Mouse (Mus musculus): Measurements from ENCODE around the gene Adgrl3.

Gene Adgrl3

DNA sequence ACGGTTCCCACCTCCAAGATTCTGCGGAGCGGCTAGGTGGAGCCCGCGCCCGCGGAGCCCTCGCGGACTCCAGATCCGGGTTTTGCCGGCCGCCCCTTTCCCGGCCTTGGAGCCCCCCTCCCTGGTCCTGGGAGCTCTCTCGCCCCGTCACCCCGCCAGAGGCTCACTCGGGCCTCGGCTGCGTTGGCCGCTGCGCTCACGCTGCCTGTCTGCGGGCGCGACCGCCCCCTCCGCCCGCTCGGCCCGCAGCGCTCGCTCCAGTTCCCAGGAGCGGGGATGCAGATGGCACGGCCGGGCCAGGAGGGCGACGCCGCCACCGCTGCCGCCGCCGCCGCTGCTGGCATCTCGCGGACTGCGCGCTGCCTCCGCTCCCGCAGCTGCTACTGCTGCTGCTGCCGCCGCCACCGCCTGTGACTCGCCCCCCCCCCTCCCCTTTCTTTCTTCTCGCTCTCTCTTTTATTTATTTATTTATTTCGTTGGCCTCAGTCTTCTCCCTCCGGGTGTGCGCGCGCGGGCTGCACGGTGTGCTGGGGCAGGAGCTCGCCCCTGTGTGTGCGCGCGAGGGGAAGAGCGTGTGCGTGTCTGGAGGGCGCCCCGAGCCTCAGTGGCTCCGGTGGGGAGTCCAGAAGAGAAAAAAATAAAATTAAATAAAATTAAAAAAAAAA lies at the start of gene Adgrl3:
Gene Adgrl3, plus strand, starts transcription at position 549 of the 665 bp plus-strand sequence.
- DNase-seq (ENCODE audit: low read depth, low spot score), result no peak

DNA sequence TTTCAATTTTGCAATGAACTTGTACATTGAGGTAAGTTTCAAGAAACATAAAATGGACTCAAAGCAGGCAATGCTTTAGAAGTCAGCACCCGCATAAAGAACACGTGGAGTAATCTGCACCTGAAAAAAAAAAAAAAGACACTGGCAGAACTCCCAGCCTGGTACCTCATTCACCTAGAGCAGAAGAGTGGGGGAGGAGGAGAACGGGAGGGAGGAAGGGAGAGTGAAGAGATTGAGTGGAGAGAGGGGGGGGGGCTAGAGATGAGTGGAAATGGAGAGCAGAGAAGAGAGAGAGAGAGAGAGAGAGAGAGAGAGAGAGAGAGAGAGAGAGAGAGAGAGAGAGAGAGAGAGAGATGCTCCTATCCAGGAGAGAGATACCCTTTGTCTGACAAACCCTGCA lies 772 bp upstream of the Adgrl3 start:
- DNase-seq (ENCODE audit: low read depth, low spot score), result no peak

DNA sequence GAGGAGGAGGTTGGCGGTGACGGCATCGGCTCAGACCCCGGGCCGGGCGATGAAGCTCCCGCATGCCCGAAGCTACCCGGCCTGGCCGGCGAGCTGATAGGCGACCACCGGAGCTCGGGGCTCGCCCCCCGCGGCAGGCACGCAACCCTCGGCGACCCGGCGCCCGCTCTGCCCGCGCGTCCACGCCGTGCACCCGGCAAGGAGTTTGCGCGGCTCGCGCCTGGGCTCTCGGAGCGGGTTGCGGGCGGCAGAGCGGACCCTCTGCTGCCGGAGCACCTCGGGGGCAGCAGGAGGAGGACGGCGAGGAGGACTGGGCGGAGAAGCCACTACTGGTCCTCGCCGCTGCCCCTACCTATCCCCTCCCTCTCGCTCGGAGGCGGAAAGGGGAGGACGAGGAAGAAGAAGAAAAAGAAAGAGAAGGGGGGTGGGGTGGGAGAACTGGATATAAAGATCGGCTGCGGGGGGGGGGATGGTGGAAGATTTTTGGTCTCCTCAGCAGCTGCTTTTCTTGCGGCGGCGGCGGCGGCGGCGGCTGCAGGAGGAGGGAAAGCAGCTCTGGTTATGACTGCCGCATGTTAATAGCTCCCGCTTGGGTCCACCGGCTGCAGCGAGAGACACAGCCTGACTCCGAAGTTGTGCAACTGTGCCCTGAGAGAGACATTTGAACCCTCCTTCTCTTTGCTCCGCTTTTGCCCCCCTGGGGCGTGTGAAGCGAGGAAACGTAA lies 505 bp downstream of the Adgrl3 start:
- no peak for DNase-seq (ENCODE audit: low read depth, low spot score)

DNA sequence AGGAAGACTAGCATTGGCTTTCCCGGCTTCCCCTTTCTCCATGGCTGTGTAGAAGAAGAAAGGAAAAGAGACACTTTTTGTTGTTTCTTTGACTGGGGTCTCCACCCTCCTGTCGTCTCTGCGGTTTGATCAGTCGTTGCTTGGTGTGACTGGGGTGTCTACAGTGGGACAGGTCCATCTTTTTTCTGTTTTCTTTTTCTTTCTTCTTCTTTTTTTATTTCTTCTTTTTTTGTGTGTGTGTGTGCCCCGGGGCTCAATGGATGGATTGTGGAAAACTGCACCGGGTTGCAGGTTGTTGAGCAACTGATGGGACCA lies 1.0 kb downstream of the Adgrl3 start:
- no peak for DNase-seq (ENCODE audit: low read depth, low spot score)

DNA sequence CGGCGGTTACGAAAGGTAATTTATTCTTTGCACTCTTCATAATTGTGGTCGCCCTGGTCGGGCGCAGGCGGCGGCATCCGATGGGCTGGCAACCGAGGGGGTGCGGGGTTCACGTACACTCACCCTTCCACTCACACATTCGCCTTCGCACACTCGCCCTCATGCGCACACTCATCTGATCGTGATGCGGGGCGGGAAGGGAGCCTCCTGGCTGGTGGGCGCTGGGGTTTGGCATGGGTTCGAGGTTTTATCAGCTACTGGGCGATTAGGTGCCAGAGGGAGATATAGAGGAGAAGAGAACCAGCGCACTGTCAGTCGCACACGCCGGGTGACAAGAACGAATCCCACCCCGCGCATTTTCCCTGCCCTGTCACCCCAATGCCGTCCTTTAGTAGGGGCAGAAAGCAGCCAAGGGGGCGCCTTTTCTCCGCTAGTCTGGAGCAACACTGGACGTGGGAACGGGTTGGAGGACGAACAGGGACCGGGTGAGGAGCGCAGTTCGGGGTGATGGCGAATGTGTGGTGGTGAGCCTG lies 1.5 kb downstream of the Adgrl3 start:
- DNase-seq (ENCODE audit: low read depth, low spot score), result no peak

DNA sequence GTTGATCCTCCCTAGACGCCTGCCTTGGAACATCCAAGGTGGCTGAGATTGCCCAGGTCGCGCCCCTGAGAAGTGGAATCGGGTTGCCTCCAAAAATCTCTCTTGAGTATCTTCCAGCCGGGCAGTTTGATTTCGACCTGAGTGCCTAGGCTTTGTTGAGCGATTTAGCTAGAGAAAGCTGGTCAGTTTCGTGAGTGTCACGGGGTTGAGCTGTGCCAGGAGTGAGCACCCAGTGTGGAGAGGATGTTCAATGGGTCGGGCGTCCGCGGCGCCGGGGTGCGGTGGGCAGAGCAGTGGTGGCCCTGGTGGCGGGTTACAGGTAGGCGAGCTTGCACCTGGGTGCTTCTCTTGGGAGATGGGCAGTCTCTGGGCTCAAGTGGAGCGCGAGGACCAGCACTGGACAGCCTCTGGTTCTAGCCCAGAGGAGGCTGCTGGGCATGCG lies 1.9 kb downstream of the Adgrl3 start:
- no peak for DNase-seq (ENCODE audit: low read depth, low spot score)

DNA sequence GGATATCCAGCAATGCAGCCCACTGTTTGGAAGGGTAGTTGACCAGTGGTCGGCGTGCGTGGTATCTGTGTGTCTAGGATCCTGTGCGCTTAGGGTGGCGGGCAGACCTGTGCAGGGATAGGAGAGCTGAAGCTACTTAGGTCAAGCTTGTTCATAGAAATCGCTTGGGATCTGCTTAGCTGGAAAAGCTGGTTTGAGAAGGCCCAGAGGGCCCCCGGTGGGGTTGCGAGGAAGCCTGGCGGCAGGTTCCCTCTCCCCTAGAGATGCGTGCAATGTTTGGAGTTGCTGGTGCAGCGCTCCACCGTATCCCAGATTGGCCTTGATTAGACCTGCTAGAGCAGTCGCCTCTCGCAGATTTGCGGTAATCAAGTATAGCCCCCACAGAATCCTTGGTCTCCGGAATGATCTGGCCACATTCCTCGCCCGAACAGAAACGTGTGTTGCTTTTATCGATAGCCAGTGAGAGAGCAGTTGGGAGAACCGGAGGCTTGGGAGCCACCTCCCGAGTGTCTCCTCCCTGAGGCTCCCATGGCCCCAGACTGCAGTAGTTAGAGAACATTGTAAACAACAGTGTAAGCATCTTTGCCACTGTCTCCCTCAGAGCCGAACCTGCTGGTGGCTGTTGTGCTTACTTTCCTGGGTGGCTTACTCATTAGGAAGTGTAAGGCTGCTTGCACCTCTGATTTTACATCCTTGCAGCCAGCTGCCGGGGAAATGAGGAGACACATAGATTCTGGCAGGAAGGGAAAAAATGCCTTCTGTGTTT lies 2.6 kb downstream of the Adgrl3 start:
- DNase-seq (ENCODE audit: low read depth, low spot score), result no peak

DNA sequence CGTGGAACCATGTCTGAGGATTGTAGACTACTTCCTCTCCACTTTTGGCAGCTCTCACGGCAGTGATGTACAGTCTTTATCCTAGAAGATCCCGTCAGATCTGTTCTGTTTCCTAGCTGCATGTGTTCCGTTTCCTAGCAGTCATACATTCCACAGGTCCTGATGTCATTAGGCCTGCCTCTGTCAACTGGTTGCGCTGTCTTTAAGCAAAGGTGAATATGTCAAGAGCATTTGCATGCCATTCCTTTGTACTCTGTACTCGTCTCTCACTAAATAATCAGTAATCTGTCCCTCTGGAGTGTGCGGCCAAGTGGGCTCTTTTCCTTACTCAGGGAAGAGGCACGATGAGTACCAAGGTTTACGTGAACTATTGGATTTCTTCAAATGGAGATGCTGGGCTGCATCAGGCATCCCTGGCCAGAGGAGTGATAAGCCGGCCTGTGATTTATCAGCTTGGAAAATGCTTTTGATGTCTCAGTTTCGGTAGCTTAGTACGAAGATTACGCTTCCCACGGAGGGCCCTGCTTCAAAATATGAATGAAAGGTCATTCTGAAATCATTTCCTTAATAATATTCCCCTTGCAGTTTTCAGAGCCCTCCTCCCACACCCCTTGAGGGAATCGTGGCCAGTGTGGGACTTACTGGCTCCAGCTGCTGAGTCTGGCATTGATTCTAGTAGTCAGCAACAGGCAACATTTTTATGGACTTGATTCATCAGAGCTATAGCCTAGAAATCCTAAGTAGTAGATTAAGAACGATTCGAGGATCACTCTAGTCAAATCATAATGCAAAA lies 4.2 kb downstream of the Adgrl3 start:
- no peak for DNase-seq (ENCODE audit: low read depth, low spot score)

DNA sequence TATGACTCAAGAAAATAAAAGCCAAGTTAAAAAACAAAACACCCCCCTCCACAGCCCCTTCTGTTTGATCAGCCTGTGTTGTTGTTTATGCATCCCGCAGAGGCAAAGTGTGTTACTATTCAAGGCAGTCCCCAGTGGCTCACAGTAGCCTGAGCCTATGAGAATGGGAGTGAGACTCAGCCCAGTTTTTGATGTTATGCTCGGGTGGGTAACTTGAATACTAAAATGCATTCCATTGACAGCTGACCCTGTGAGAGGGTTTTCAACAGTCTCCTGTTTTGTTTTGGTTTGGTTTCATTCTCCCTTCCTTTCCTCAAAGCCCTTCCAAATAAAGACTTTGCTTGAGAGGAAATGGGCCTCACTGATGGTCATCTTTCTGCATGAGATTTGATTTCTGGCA lies 8.9 kb downstream of the Adgrl3 start:
- DNase-seq (ENCODE audit: low read depth, low spot score), result no peak

DNA sequence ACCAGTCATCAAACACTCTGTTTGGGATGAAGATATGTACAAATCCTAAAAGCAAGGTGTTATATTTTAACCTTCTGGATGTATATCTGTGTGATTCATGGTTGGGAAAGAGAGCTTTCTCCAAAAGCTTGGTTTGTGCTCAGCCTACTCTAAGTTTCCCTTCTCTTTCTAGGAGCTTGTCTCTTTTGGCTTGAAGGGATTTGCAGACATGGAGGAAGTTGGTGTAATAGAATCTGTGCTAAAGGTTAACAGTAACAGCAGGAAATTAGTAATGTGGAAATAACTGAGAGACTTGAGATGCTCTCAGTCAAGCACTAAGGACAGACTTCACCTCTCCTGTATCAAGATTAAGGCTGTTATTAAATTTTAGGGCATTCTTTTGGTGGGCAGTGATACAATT lies 17.2 kb downstream of the Adgrl3 start:
- DNase-seq (ENCODE audit: low read depth, low spot score), result no peak

DNA sequence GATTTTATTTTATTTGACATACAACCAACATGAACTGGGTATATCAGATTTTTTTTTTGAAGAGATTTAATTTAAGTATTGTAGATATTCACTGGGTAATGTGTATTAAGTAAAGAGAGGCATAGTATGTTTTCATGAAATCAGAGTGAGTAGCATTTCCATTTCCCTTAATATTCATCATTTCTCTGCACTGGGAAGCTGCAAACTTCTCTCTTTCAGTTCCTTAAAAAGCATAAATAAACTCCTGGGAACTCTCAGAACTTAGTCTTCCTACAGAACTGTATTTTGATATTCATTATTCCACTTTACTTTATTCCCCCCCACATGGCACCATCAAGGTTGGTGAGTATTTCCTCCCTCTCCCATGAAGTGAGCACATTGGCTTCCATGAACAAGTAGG lies 23.9 kb downstream of the Adgrl3 start:
- no peak for DNase-seq (ENCODE audit: low read depth, low spot score)

DNA sequence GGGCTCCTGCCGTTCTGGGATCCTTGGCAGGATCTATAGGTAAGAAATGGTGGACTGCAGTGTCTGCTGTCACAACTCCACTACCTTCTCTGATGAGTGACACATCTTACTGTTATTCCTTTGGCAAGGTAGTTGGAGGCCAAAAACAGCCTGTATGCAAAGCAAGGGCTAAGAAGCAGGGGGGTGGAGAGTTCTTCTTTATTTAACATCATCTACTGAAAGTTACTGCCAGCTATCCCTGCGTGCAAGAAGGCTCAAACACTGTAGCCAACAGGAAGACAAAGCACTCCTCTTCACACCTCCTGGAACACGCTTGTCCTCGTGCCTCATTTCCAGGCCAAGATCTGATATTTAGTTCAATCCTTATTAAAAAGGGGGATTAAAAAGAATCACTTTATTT lies 26.2 kb downstream of the Adgrl3 start:
- DNase-seq (ENCODE audit: low read depth, low spot score), result no peak

DNA sequence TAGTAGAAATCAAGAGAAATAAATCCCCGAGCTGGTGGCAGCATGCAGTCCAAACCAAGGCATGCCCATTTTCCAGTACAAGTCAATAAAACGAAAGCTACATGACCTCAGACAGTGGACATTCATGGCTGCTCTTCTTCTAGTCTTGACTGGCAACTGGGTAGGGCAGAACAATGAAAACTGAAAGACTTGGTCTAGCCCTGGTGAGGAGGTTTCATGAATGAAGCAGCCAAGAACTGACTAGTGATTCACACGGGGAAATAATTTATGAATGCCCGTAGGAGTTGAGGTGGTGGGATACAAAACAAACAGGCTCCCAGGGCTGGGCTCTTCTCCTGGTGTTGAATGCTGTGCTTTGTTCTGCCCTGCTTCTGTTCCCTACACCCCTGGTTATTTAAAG lies 34.7 kb downstream of the Adgrl3 start:
- DNase-seq (ENCODE audit: low read depth, low spot score), result peak; percentile 68

DNA sequence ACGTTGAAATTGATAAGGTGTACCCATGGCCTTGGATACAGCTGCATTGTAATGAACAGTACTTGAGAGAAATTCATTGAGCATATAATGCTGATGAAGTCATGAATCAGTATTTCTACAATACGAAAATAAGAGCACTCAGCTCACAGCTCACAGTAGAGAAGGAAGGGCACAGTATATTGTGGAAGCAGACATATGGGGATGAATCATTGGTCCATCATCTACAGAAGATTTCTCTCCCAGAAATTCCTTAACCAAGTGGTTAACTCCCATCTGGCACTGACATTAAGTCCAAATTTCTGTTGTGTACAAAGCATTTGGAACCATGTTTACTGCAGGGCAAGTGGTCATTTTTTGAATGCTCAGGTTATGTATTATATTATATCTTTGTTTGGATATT lies 35.3 kb downstream of the Adgrl3 start:
- DNase-seq (ENCODE audit: low read depth, low spot score), result peak; percentile 77

DNA sequence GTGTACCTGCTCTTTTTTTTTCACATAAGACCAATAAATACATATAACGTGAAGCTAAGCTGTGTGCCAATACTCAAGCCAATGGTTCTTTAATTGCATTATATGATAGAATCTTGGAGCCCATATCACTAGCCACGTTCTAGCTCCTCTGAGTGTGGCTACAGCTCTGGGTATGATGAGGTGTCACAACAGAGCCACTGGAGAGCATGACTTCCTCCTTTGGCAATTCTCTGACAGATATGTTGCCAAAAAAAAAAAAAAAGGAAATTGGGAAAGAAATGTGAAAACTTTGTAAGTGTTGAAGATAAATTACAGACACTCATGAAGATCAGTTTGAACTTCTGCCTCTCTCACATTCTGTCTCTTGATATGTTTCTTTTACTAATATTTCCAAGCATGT lies 38.2 kb downstream of the Adgrl3 start:
- DNase-seq (ENCODE audit: low read depth, low spot score), result no peak

DNA sequence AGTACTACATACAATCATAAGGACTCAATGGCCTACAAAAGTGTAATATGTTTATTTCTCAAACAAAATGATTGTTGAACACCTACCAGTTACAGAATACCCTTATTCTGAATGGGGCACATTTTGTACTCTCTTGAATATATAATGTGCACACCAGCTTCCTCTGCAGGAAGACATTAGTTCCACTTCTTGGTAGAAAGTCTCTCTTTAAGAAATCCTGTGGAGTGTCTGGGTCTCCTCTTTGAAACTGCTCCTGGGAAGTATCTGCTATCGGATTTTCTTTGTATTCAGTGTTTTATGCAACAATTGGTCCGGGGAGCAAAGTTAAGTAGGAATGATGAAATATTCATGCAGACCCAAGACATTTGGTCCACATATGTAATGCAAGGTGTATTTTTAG lies 41.0 kb downstream of the Adgrl3 start:
- no peak for DNase-seq (ENCODE audit: low read depth, low spot score)

DNA sequence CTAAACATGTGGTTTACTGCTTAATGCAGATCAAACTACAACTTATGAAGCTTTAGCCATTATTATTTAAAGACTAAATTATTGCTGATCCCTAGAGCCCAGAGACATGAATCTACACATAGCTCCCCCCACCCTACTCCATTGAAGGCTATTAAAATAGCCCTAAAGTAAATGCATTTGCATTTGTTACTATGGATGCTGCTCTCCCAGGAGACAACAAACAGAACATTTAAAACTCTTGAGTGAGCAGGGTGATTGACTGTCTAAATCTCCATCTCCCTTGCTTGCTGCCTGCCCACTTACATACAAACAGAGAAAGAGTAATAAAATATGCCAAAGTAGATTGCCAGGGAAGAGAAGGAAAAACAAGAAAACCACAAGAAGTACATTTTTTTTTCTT lies 41.4 kb downstream of the Adgrl3 start:
- DNase-seq (ENCODE audit: low read depth, low spot score), result no peak

DNA sequence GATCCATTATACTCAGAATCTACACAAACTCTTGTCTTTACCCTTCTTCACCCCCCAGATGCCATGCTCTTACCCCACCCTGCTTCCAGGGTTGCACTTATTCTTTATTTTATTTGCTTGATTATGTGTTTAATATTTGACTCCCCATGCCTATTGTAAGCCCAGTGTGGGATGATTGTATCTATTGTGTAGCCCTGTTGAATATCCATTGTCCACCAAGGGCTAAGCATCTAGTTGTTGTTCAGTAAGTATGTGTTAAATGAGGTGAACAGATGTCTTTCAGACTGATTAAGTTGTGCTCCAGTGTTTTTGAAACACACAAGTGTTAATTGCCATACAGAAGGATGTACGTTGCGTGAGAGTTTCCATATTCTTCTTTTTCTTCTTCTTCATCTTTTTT lies 44.1 kb downstream of the Adgrl3 start:
- no peak for DNase-seq (ENCODE audit: low read depth, low spot score)

DNA sequence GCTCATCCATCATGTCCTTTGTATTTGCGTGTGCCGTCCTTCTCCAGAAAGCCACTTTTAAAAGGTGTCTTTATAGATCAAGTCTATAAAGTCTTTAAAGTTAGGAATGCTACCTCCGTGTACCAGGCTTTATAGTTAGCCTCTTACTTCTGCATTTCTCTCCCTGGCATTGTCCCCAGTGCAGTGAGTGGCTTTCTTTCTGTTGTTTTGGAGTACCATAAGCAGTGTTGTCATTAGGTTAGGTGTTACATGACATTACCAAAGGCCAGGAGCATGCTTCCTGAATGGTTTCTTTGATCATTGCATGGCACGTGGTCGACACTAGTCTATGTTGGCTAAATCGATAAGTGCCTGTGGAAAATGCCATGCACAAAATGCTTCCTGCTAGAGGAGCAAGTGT lies 48.2 kb downstream of the Adgrl3 start:
- no peak for DNase-seq (ENCODE audit: low read depth, low spot score)

DNA sequence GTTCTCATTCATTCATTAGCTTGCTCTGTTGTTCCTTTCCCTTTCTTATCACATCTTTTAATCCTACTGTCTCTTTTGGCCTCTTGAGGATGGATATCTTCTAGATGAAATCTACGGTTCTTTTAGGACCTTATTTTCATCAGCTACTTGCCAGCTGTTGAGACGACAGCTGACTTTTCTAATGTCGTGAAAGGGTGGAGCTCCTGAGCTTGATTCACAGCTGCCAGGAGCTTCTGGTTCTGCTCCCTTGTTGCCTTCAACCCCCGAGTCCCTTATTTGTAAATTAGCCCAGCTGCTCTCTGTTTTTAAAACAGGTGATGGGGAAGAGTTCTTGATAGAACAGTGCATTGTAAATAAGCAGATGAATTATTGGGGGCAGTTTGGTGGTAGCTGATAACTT lies 48.9 kb downstream of the Adgrl3 start:
- no peak for DNase-seq (ENCODE audit: low read depth, low spot score)

DNA sequence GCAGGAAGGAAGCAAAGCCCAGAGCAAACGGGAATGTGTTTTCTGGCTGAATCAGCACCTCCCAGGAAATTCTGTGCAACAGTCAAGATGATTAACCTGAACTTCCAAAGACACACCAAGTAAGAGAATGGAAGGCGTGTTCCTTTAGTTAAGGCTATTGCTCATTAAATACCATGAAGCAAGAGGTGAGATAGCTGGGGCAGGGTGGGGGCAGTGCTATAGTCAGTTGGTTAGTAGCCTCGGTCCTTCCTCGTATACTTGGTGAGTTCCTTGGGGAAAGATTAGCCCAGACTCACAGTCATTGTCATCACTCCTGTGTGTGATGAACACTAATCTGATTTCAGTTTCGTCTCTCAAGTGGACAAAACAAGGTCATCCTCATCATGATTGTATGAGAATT lies 53.0 kb downstream of the Adgrl3 start:
- no peak for DNase-seq (ENCODE audit: low read depth, low spot score)

DNA sequence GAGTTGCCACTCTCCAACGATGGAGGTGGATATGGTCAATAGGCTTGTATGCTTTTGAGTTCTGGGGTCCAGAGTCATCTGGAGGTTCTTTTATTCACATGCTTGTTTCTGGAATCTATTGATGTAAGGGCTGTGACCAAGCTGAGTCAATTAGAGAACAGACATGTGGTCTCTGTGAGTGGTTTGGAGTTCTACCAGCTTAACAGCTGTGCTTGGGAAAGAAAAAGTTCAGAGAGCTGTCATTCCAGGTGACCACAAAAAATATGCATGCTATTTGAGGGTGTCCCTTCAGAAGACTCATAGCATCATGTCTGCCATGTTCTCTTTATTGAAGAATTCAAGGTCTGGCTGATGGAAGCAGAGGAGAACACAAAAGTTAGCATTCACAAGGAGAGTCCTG lies 53.9 kb downstream of the Adgrl3 start:
- peak; percentile 85 for DNase-seq (ENCODE audit: low read depth, low spot score)
